Mouse (Mus musculus): ENCODE results near the gene Taar7e. TPM values are rescaled to one million over a fixed set of nuclear protein-coding genes. Genes with fewer than 3 reads are reported as not detected.

Taar7e gene
- not detected in 2 replicates for polyA plus RNA-seq (2012; ENCODE audit: insufficient read depth, low replicate concordance)

DNA sequence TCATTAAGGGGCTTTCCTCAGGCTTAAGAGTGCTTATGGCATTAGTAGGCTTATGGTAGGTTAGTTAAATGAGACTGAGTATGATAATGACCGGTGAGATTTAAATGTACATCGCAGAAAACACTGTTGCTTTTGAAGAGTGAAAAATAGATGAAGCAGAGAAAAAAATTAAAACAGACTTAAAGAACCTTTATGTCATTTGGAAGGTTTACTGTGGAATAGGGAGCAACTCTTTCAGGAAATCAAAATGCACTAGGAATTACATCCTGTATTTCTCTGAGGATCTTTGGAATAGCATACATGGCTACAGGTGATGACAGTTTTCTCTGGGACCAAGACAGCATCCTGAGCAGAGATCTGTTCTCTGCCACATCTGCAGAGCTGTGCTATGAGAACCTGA lies at the start of gene Taar7e:
Gene Taar7e, plus strand, starts transcription at position 301 of the 400 bp plus-strand sequence.
- no peak for TF ChIP-seq FLI1 (IDR thresholded peaks at IDR 0.05; ENCODE audit: low read length)
- TF ChIP-seq GATA1 (IDR thresholded peaks at IDR 0.05; ENCODE audit: borderline replicate concordance, low read length): no peak
- Histone ChIP-seq H3K4me3 (replicated peaks) (no peak within 1 kb of the TSS), H3K4me1 (no peaks in the 10 kb centered on the region), H3K27me3 (replicated peaks) (no peaks in the 10 kb centered on the region), H3K36me3 (replicated peaks; ENCODE audit: low read length) (no peaks in the 10 kb centered on the region), H3K9me3 (no peaks in the 10 kb centered on the region)

DNA sequence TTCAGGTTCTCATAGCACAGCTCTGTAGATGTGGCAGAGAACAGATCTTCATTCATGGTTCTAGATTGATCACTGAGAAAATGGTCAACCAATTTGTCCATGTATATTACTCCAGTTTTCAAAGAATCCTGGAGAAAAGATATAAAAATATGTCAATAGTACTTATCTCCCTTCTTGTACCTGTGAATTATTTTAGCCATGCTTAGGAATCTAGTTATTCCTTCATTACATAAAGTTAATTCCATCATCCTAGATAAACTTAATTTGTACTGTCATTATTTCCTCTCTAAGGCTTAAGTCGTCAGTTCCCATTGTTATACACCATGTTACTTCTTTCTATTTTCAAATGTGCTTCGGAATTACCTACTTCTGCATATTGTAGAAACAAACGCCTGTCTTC lies 44.0 kb upstream of the Taar7e start, which contains the start of gene Taar7a:
Gene Taar7a, minus strand, starts transcription at position 101 of the 400 bp plus-strand sequence.
- no peaks in the 10 kb centered on the region for H3K27me3 ChIP-seq (replicated peaks)
- no peaks in the 10 kb centered on the region for H3K9me3 ChIP-seq
- no peaks in the 10 kb centered on the region for H3K36me3 ChIP-seq (replicated peaks; ENCODE audit: low read length)
- no peak within 1 kb of the TSS for H3K4me3 ChIP-seq (replicated peaks)
- TF ChIP-seq GATA1 (IDR thresholded peaks at IDR 0.05; ENCODE audit: borderline replicate concordance, low read length) (no peak), FLI1 (IDR thresholded peaks at IDR 0.05; ENCODE audit: low read length) (no peak)
- H3K4me1 ChIP-seq: no peaks in the 10 kb centered on the region

DNA sequence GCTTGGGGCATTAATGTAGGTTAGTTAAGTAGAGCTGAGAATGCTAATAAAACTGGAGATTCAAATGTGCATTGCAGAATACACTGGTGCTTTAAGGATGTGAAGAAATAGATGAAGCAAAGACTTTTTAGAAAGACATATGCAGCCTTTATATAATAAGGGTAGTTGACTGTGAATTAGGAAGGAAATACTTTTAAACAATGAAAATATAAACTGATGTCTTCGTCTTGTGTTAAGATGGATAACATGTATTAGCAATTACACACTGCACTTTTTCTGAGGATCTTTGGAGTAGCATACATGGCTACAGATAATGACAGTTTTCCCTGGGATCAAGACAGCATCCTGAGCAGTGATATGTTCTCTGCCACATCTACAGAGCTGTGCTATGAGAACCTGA lies 37.8 kb upstream of the Taar7e start, which contains the start of gene Taar7b:
Gene Taar7b, plus strand, starts transcription at position 301 of the 400 bp plus-strand sequence.
- Histone ChIP-seq H3K27me3 (replicated peaks) (no peaks in the 10 kb centered on the region), H3K36me3 (replicated peaks; ENCODE audit: low read length) (no peaks in the 10 kb centered on the region), H3K4me3 (replicated peaks) (no peak within 1 kb of the TSS), H3K4me1 (no peaks in the 10 kb centered on the region), H3K9me3 (no peaks in the 10 kb centered on the region)
- no peak for TF ChIP-seq GATA1 (IDR thresholded peaks at IDR 0.05; ENCODE audit: borderline replicate concordance, low read length)
- TF ChIP-seq FLI1 (IDR thresholded peaks at IDR 0.05; ENCODE audit: low read length): no peak

DNA sequence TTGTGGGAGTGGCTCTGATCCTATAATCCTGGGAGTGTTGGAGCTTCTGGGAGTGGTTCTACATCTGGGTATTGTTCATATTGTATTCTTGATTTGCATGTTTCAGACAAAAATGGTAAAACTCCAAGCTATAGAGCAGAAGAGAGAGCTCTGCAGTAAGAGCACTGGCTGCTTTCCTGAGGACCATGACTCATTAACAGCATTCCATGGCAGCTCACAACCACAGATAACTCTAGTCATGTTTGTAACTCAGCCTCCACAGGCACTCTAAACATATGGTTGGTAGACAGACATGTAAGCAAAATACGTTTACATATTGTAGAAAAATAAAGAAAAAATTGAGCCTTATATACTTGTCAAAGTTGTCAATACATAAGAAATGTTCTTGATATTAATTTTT lies 31.0 kb upstream of the Taar7e start:
- Histone ChIP-seq H3K36me3 (replicated peaks; ENCODE audit: low read length) (no peaks in the 10 kb centered on the region), H3K4me3 (replicated peaks) (no peak overlapping the region), H3K27me3 (replicated peaks) (no peaks in the 10 kb centered on the region), H3K9me3 (no peaks in the 10 kb centered on the region), H3K4me1 (no peaks in the 10 kb centered on the region)
- TF ChIP-seq FLI1 (IDR thresholded peaks at IDR 0.05; ENCODE audit: low read length) (no peak), GATA1 (IDR thresholded peaks at IDR 0.05; ENCODE audit: borderline replicate concordance, low read length) (no peak)

DNA sequence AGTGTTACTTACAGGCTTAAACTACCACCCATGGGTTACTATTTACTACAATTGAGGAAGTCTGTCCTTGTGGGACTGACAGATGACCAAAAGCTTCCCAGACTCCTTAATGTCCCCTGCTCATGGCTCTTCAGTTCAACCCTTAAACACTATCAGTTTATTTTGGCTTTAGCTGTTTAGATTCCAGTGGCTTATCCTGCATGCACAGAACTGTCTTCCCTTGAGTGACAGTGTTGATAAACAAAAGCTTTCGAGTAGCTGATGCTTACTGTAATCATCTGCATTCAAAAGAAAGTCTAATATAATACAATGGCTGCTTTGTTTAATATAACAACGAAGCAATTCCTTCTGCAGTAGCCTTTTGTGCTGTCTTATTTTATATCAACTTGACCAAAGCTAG lies 30.4 kb upstream of the Taar7e start:
- H3K4me1 ChIP-seq: no peaks in the 10 kb centered on the region
- H3K4me3 ChIP-seq (replicated peaks): no peak overlapping the region
- no peaks in the 10 kb centered on the region for H3K9me3 ChIP-seq
- H3K27me3 ChIP-seq (replicated peaks): no peaks in the 10 kb centered on the region
- no peak for TF ChIP-seq FLI1 (IDR thresholded peaks at IDR 0.05; ENCODE audit: low read length)
- no peak for TF ChIP-seq GATA1 (IDR thresholded peaks at IDR 0.05; ENCODE audit: borderline replicate concordance, low read length)
- no peaks in the 10 kb centered on the region for H3K36me3 ChIP-seq (replicated peaks; ENCODE audit: low read length)

DNA sequence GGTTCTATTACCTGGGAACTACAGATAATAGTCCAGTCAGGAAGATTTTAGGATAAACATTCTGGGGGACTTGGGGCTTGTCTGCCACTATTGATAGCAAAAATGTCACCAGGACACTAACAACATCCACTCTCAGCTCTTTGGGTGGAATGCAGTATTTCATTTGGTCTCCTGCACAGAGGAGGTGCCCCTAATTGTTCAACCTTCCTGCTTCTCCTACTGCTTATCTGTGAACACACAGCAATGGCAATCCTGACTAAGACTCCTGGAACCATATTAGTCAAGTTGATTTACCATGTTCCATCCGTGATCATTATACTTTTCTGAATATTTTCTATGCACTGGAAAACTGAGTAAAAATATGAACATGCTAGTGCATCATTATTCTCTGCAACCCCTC lies 29.3 kb upstream of the Taar7e start:
- H3K27me3 ChIP-seq (replicated peaks): no peaks in the 10 kb centered on the region
- H3K9me3 ChIP-seq: no peaks in the 10 kb centered on the region
- H3K4me1 ChIP-seq: no peaks in the 10 kb centered on the region
- H3K4me3 ChIP-seq (replicated peaks): no peak overlapping the region
- no peak for TF ChIP-seq FLI1 (IDR thresholded peaks at IDR 0.05; ENCODE audit: low read length)
- no peak for TF ChIP-seq GATA1 (IDR thresholded peaks at IDR 0.05; ENCODE audit: borderline replicate concordance, low read length)
- no peaks in the 10 kb centered on the region for H3K36me3 ChIP-seq (replicated peaks; ENCODE audit: low read length)

DNA sequence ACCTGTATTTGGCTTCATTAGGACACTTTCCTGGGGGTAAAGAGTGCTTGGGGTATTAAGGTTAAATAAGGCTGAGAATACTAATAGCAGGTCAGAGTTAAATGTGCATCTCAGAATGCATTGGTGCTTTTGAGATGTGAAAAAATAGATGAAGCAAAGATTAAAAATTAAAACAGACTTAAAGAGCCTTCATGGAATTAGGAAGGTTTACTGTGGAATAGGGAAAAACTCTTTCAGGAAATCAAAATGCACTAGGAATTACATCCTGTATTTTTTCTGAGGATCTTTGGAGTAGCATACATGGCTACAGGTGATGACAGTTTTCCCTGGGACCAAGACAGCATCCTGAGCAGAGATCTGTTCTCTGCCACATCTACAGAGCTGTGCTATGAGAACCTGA lies 10.5 kb upstream of the Taar7e start, which contains the start of gene Taar7d:
Gene Taar7d, plus strand, starts transcription at position 301 of the 400 bp plus-strand sequence.
- H3K9me3 ChIP-seq: 0 out of 2 replicates have a peak, but pooled peaks cover 5% of the 10 kb centered on the region

DNA sequence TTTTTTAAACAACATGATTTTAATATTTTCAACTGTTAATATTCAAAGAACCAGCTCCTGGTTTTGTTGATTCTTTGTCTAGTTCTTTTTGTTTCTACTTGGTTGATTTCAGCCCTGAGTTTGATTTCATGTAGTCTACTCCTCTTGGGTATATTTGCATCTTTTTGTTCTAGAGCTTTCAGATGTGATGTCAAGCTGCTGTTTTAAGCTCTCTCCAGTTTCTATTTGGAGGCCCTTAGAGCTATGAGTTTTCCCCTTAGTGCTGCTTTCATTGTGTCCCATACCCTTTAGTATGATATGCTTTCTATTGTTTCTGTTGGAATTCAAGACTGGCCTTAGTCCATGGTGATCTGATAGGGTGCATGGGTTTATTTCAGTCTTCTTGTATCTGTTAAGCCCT lies 6.1 kb upstream of the Taar7e start:
- H3K4me1 ChIP-seq: no peaks in the 10 kb centered on the region
- TF ChIP-seq GATA1 (IDR thresholded peaks at IDR 0.05; ENCODE audit: borderline replicate concordance, low read length): no peak
- no peak for TF ChIP-seq FLI1 (IDR thresholded peaks at IDR 0.05; ENCODE audit: low read length)
- H3K36me3 ChIP-seq (replicated peaks; ENCODE audit: low read length): no peaks in the 10 kb centered on the region
- no peaks in the 10 kb centered on the region for H3K27me3 ChIP-seq (replicated peaks)
- H3K9me3 ChIP-seq: no peaks in the 10 kb centered on the region
- H3K4me3 ChIP-seq (replicated peaks): no peak overlapping the region

More for the DNA sequence above, 10.5 kb upstream of the Taar7e start, which contains the start of gene Taar7d:
- TF ChIP-seq GATA1 (IDR thresholded peaks at IDR 0.05; ENCODE audit: borderline replicate concordance, low read length): no peak
- TF ChIP-seq FLI1 (IDR thresholded peaks at IDR 0.05; ENCODE audit: low read length): no peak
- Histone ChIP-seq H3K27me3 (replicated peaks) (no peaks in the 10 kb centered on the region), H3K36me3 (replicated peaks; ENCODE audit: low read length) (no peaks in the 10 kb centered on the region), H3K4me3 (replicated peaks) (no peak within 1 kb of the TSS), H3K4me1 (no peaks in the 10 kb centered on the region)

DNA sequence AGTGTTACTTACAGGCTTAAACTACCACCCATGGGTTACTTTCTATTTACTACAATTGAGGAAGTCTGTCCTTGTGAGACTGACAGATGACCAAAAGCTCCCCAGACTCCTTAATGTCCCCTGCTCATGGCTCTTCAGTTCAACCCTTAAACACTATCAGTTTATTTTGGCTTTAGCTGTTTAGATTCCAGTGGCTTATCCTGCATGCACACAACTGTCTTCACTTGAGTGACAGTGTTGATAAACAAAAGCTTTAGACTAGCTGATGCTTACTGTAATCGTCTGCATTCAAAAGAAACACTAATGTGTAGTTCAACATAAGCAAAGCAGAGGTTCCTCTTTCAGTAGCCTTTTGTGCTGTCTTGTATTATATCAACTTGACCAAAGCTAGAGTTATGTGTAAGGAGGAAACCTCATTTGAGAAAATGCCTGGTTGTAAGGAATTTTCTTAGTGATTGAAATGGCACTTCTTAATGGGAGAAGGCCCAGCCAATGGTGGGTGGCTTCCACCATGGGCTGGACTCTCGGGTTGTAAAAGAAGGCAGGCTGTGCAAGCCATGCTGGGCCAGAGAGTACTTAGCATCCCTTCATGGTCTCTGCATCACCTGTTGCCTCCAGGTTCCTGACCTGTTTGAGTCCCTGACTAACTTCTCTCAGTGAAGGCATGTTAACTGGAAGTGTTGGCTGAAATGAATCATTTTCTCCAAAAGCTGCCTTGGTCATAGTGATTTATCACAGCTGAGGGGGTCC lies 2.9 kb downstream of the Taar7e start:
- Histone ChIP-seq H3K27me3 (replicated peaks) (no peaks in the 10 kb centered on the region), H3K9me3 (no peaks in the 10 kb centered on the region), H3K4me3 (replicated peaks) (no peak overlapping the region), H3K36me3 (replicated peaks; ENCODE audit: low read length) (no peaks in the 10 kb centered on the region), H3K4me1 (no peaks in the 10 kb centered on the region)
- no peak for TF ChIP-seq FLI1 (IDR thresholded peaks at IDR 0.05; ENCODE audit: low read length)
- TF ChIP-seq GATA1 (IDR thresholded peaks at IDR 0.05; ENCODE audit: borderline replicate concordance, low read length): no peak

DNA sequence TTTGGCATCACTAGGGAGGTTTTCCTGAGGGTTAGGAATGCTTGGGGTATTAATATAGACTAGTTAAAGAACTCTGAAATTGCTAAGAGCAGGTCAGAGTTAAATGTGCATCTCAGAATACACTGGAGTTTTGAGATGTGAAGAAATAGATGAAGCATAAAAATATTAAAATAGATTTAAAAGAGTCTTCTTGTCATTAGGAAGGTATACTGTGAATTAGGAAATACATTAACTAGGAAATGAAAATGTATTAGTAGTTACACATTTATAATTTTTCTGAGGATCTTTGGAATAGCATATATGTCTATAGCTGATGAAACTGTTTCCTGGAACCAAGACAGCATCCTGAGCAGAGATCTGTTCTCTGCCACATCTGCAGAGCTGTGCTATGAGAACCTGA lies 11.8 kb downstream of the Taar7e start, which contains the start of gene Taar7f:
Gene Taar7f, plus strand, starts transcription at position 301 of the 400 bp plus-strand sequence.
- TF ChIP-seq FLI1 (IDR thresholded peaks at IDR 0.05; ENCODE audit: low read length) (no peak), GATA1 (IDR thresholded peaks at IDR 0.05; ENCODE audit: borderline replicate concordance, low read length) (no peak)
- no peaks in the 10 kb centered on the region for H3K27me3 ChIP-seq (replicated peaks)
- H3K36me3 ChIP-seq (replicated peaks; ENCODE audit: low read length): no peaks in the 10 kb centered on the region
- no peak within 1 kb of the TSS for H3K4me3 ChIP-seq (replicated peaks)
- no peaks in the 10 kb centered on the region for H3K4me1 ChIP-seq
- no peaks in the 10 kb centered on the region for H3K9me3 ChIP-seq
